Mouse (Mus musculus) c-Kit-negative CD71-positive TER-119-positive erythroid progenitor cells, embryonic 14.5 days (primary cell): Measurements from ENCODE around the gene Vamp8.

ENCODE experiments used
- DNase-seq: peaks from one replicate; pipeline ENCODE4 v3.0.0-alpha.2; 2013; ENCODE audit warnings: low read depth, low spot score

Gene Vamp8

DNA sequence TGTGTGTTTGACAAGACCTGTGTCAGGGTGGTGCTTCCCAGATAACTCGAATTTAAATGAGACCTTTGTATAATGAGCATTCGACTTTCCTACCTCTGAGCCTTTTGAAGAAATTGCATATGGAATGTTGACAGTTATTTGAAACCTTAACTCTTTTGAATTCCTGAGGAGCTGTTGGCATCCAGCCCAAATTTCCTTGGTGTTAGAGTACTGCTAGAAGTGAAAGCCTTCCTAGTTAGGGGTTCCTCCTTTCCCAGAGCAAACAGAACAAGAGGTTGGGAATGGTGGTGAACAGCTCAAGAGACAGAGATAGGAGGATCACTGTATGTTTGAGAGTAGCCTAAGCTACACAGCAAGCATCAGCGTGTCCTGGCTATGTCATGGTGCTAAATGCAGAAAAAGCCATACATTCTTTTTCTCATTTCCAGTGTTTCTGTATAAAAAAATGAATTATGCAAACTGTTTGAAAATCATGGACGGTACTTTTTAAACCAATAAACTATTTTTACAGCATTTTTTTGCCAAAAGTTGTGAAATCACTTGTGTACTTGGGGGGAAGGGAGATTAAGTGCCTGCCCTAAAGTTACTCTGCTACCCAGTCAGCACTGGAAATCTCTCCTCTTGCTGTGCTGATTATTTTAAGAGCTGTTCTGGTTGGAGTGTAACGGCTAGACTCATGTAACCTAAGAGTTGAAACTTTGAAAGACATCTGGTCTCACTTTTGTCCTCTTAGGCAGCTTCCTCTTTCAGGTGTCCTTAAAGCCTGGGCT lies 37.7 kb downstream of the Vamp8 start:
- no peak for DNase-seq

DNA sequence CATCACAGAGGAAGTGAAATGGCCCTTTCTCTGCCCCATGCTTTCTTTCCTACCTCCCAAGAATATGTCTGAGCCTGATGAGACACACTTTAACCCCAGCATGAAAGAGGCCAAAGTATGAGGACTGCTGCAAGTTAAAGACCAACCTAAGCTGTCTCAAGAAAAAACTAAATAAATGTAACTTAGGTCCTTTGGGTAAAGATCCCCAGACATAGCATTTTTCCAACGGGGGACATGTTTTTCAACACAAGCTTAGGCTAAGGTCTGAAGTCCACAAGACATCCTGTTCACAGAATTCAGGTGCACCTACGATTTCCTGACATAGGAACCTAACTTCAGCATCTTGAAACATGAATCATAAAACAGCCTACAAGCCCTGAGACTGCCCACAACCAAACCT lies 40.3 kb downstream of the Vamp8 start:
- no peak for DNase-seq

DNA sequence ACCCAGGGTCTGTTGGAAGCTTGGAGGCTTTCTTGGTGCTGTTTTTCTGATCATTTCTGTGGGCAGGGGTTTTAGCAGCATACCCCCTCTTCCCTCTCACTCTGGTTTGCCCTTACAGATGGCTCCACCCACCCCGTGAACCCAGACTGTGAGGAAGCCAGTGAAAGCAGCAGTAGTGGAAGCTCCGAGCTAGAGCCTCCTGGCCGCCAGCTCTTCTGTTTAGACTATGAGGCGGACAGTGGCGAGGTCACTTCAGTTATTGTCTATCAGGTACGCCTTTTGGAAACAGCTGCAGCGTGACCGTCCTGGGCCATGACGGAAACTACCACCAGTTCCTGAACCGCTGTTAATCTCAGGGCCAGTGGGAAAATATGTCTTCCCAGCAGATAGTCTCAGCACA lies 42.1 kb downstream of the Vamp8 start:
- DNase-seq, result no peak

DNA sequence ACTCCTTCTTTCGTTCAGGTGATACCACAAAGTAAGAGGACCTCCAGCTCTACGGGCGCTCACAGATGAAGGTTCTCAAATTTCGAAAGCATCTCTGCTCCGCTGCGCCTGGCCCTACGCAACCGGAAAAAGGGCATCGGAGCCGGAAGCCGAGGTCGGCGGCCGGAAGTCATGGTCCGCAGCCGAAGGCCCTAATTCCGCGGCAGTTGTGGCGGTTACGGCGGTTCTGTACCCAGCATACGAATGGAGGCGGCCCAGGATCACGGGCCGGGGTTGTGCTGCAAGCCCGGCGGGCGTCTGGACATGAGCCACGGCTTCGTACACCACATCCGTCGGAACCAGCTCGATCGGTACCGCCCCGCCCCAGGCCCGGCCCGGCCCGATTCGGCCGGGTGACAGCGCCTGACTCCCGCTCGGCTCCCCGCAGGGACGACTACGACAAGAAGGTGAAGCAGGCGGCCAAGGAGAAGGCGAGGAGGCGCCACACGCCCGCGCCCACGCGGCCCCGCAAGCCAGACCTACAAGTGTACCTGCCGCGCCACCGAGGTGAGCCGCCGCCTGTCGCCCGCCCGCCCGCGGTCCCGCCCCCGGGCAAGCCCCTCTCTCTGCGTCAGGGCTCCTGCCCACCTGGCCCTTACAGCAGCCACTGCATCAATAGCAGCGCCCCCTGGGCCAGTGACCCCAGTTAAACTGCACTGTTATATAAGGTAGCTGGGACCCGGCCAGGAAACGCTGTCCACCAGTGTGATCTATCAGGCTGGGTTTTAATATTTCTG lies 43.1 kb downstream of the Vamp8 start, which contains the start of gene 0610030E20Rik:
Gene 0610030E20Rik, plus strand, starts transcription at position 152 of the 776 bp plus-strand sequence.
- peak; percentile 60 for DNase-seq

DNA sequence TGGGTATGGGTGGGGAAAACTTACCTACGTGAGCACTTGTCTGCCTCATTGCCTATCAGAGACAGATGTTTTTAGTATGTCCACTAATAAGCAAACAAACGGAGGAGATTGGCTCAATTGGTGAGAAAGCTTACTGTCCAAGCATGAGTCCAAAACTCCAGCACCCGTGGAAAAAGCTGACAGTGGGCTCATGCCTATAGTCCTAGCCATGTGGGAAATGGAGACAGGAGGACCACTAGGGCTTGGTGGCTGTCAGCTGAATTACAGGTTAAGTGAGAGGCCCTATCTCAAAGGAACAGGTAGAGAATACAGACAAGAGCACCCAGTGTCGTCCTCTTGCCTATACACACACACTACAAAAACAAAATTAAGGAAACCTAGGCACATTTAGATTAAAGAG lies 44.2 kb downstream of the Vamp8 start:
- DNase-seq, result peak; percentile 15

DNA sequence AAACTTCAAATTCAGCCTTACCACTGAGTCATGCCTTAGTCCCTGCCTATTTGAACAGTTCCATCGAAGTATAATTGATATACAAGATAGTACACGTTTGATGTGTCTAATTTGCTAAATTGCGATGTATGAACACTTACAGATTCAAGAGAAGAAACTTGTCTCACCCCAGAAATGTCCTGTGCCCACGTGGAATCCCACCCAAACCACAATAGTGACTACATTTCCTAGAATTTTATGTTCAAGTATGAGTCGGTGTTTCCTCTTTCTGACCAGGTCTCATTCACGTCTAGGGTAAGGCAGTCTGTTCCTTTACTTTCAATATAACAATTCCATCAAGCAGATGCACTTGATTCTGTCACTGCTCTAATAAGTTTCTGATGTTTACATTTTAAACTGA lies 44.9 kb downstream of the Vamp8 start:
- peak; percentile 13 for DNase-seq

DNA sequence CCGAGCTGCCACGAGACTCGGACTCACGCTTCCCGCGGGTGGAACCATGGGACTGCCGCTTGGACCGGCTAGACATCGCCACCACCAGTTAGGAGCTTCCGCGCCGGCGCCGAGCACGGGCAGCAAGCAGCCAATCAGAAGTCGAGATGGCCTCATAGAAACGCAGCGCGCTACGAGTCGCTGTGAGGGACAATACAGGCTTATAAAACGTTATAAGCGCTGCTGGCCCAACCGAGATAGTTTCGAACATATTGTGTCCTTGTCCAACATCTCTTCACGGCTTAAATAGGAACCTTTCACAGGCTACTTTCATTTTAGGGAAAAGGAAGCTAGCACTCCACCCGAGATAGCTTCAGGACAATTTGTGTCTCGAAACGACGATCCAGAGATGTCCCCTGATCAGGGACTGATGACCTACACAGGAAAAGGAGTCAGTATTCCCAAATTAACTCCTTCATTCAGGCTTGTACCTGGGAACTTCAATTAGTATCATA lies 45.4 kb downstream of the Vamp8 start, which contains the start of gene Usp39:
Gene Usp39, minus strand, starts transcription at position 111 of the 494 bp plus-strand sequence.
- DNase-seq, result peak; percentile 94

DNA sequence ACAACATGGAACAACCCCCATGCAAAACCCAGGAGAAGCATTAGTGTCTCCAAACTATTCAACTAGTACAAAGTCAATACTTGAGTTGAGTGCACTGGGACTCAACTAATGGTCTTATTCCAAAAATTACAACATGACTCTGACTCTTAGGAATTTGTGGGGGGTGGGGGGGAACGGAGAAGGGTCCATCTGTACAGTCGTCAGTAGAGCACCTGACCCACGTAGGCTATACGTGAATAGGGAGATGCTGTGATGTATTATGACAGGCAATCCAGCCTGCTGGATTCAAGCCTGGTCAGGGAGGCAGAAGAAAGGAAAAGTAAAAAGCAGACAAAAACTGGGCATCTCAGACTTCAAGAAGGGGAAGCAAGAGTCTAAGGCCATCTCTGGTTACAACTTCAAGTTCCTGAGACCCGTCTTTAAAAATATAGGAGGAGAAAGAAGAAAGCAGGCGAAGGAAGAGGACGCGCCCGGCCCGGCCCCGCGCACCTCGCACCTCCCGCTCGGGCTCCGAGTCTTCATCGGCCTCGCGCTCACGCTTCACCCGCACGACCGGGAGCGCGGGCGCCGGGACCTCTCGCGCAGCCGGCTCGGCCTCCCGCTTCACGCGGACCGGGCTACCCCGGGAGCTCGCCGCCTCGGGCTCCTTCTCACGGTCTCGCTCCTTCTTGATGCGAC lies 46.0 kb downstream of the Vamp8 start:
- no peak for DNase-seq

DNA sequence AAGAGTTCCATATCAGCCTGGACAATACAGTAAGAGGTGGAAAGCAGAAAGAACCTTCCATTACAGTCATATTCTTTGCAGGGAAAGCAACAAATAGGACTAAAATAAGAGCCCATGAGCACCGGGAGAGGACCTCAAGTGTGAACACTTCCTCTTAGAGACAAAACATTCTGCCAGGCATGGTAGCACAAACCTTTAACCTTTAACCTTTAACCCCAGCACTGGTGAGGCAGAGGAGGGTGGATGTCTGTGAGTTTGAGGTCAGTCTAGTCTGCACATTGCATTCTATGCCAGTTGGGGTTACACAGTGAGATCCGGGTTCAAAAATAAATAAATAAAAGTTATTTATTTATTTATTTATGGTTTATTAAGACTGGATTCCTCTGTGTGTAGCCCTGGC lies 50.0 kb downstream of the Vamp8 start:
- no peak for DNase-seq
